Mouse (Mus musculus): ENCODE measurements around the gene Swi5. TPM values are rescaled to one million over a fixed set of nuclear protein-coding genes. Genes with fewer than 3 reads are reported as not detected.

Swi5 gene
- total and polyA plus RNA-seq, 3 experiments: 371 to 480 TPM; not detected in 1

GRCm38 (mm10) chr2:32332159-32332558 is 44.3 kb upstream of the Swi5 start:
- no peak for DNase-seq (ENCODE audit: low read depth, low spot score)
- Histone ChIP-seq H3K27ac (ENCODE audit: control insufficient read depth, low read depth, low read length) (no peak overlapping the region), H3K79me2 (ENCODE audit: control insufficient read depth, insufficient read depth, low read length, poor library complexity) (no peaks in the 10 kb centered on the region), H3K9ac (ENCODE audit: control insufficient read depth, low read depth, low read length, poor library complexity, severe bottlenecking) (no peak overlapping the region), H3K27me3 (ENCODE audit: control insufficient read depth in 1 of 2, insufficient read depth in 2 of 2, low read length in 2 of 2) (no peaks in the 10 kb centered on the region; a peak in 2 of 4 replicates), H3K4me1 (ENCODE audit: control insufficient read depth in 1 of 2, insufficient read depth in 2 of 2, low read length in 2 of 2) (no peaks in the 10 kb centered on the region), H3K4me3 (ENCODE audit: control insufficient read depth in 1 of 2, insufficient read depth in 1 of 2, low read depth in 2 of 2, low read length in 2 of 2) (no peak overlapping the region), H3K36me3 (ENCODE audit: control insufficient read depth in 1 of 2, insufficient read depth in 2 of 2, low read length in 2 of 2) (no peaks in the 10 kb centered on the region), H3K9me3 (replicated peaks; ENCODE audit: insufficient read depth, low read length) (no peaks in the 10 kb centered on the region)
- TF ChIP-seq ZNF384 (IDR thresholded peaks at IDR 0.05; ENCODE audit: low read depth, low read length) (no peak), POLR2A (IDR thresholded peaks at IDR 0.05; ENCODE audit: control insufficient read depth in 1 of 2, insufficient read depth in 1 of 2, low read depth in 1 of 2, low read length in 2 of 2, poor library complexity in 1 of 2) (no peak), ETS1 (IDR thresholded peaks at IDR 0.05; ENCODE audit: low read depth, low read length) (no peak), CHD1 (IDR thresholded peaks at IDR 0.05; ENCODE audit: low read depth, low read length) (no peak), KAT2A (conservative IDR thresholded peaks at IDR 0.05; ENCODE audit: low read depth, low read length) (no peak), BHLHE40 (IDR thresholded peaks at IDR 0.05; ENCODE audit: borderline replicate concordance, low read depth, low read length) (no peak), TBP (IDR thresholded peaks at IDR 0.05; ENCODE audit: low read depth, low read length) (no peak), MYC (IDR thresholded peaks at IDR 0.05; ENCODE audit: low read depth, low read length) (no peak), NRF1 (IDR thresholded peaks at IDR 0.05; ENCODE audit: insufficient read depth, low read depth, low read length, poor library complexity, severe bottlenecking) (no peak), MYB (IDR thresholded peaks at IDR 0.05; ENCODE audit: low read depth, low read length) (no peak), GATA1 (IDR thresholded peaks at IDR 0.05; ENCODE audit: low read depth, low read length) (no peak), UBTF (IDR thresholded peaks at IDR 0.05; ENCODE audit: borderline replicate concordance, insufficient read depth, low read depth, low read length) (no peak), RAD21 (IDR thresholded peaks at IDR 0.05; ENCODE audit: low read depth, low read length) (no peak), MAZ (IDR thresholded peaks at IDR 0.05; ENCODE audit: low read depth, low read length) (no peak), E2F4 (IDR thresholded peaks at IDR 0.05; ENCODE audit: borderline replicate concordance, low read depth, low read length) (no peak), SMC3 (IDR thresholded peaks at IDR 0.05; ENCODE audit: low read depth, low read length) (no peak), USF2 (IDR thresholded peaks at IDR 0.05; ENCODE audit: borderline replicate concordance in 1 of 2, insufficient read depth in 1 of 2, low read depth in 1 of 2, low read length in 2 of 2) (no peak)

GRCm38 (mm10) chr2:32329531-32329930 is 41.7 kb upstream of the Swi5 start:
- Histone ChIP-seq H3K4me1 (ENCODE audit: control insufficient read depth in 1 of 2, insufficient read depth in 2 of 2, low read length in 2 of 2) (no peaks in the 10 kb centered on the region), H3K4me3 (ENCODE audit: control insufficient read depth in 1 of 2, insufficient read depth in 1 of 2, low read depth in 2 of 2, low read length in 2 of 2) (no peak overlapping the region), H3K36me3 (ENCODE audit: control insufficient read depth in 1 of 2, insufficient read depth in 2 of 2, low read length in 2 of 2) (no peaks in the 10 kb centered on the region), H3K9ac (ENCODE audit: control insufficient read depth, low read depth, low read length, poor library complexity, severe bottlenecking) (no peak overlapping the region), H3K79me2 (ENCODE audit: control insufficient read depth, insufficient read depth, low read length, poor library complexity) (no peaks in the 10 kb centered on the region), H3K9me3 (replicated peaks; ENCODE audit: insufficient read depth, low read length) (no peaks in the 10 kb centered on the region), H3K27me3 (ENCODE audit: control insufficient read depth in 1 of 2, insufficient read depth in 2 of 2, low read length in 2 of 2) (no peaks in the 10 kb centered on the region; a peak in 2 of 4 replicates), H3K27ac (ENCODE audit: control insufficient read depth, low read depth, low read length) (no peak overlapping the region)
- no peak for DNase-seq (ENCODE audit: low read depth, low spot score)
- no peak for TF ChIP-seq POLR2A (IDR thresholded peaks at IDR 0.05; ENCODE audit: control insufficient read depth in 1 of 2, insufficient read depth in 1 of 2, low read depth in 1 of 2, low read length in 2 of 2, poor library complexity in 1 of 2)
- TF ChIP-seq NRF1 (IDR thresholded peaks at IDR 0.05; ENCODE audit: insufficient read depth, low read depth, low read length, poor library complexity, severe bottlenecking): no peak
- no peak for TF ChIP-seq CTCF (IDR thresholded peaks at IDR 0.05 in 2 of 3, conservative IDR thresholded peaks at IDR 0.05 in 1 of 3; ENCODE audit: control insufficient read depth in 1 of 3, insufficient read depth in 1 of 3, low read depth in 2 of 3, low read length in 3 of 3, poor library complexity in 1 of 3, severe bottlenecking in 1 of 3)
- no peak for TF ChIP-seq JUND (IDR thresholded peaks at IDR 0.05; ENCODE audit: low read depth, low read length)
- no peak for TF ChIP-seq MXI1 (IDR thresholded peaks at IDR 0.05; ENCODE audit: low read depth, low read length)
- no peak for TF ChIP-seq TAL1 (IDR thresholded peaks at IDR 0.05; ENCODE audit: low read length)
- no peak for TF ChIP-seq RCOR1 (IDR thresholded peaks at IDR 0.05; ENCODE audit: low read depth, low read length)
- no peak for TF ChIP-seq ZKSCAN1 (IDR thresholded peaks at IDR 0.05; ENCODE audit: low read depth, low read length)
- TF ChIP-seq MYC (IDR thresholded peaks at IDR 0.05; ENCODE audit: low read depth, low read length): no peak
- no peak for TF ChIP-seq ZMIZ1 (IDR thresholded peaks at IDR 0.05; ENCODE audit: low read depth, low read length)
- no peak for TF ChIP-seq MAX (IDR thresholded peaks at IDR 0.05; ENCODE audit: low read length)
- no peak for TF ChIP-seq USF2 (IDR thresholded peaks at IDR 0.05; ENCODE audit: borderline replicate concordance in 1 of 2, insufficient read depth in 1 of 2, low read depth in 1 of 2, low read length in 2 of 2)
- no peak for TF ChIP-seq MEF2A (IDR thresholded peaks at IDR 0.05; ENCODE audit: extremely low read depth, insufficient replicate concordance, low read depth, low read length, poor library complexity, severe bottlenecking)
- no peak for TF ChIP-seq HCFC1 (IDR thresholded peaks at IDR 0.05; ENCODE audit: low read depth, low read length)
- no peak for TF ChIP-seq ZC3H11A (IDR thresholded peaks at IDR 0.05; ENCODE audit: low read depth, low read length)
- TF ChIP-seq CHD1 (IDR thresholded peaks at IDR 0.05; ENCODE audit: low read depth, low read length): no peak
